Mouse (Mus musculus): ENCODE results near the gene Olfr764-ps1.

GRCm38 (mm10) chr10:129028343-129028742, 11.4 kb downstream of the Olfr764-ps1 start:
- TF ChIP-seq POLR2A (IDR thresholded peaks at IDR 0.05; ENCODE audit: borderline replicate concordance, low read depth, low read length) (no peak), CTCF (IDR thresholded peaks at IDR 0.05; ENCODE audit: low read depth, low read length) (no peak)
